Mouse (Mus musculus) testis, postnatal 14 days (tissue): Measurements from ENCODE around the gene Shisal2a.

Experiments used
- DNase-seq: peaks from one replicate; pipeline ENCODE4 v3.0.0; 2021; ENCODE audit warnings: low spot score

The Shisal2a gene

GRCm38 (mm10) chr4:108383183-108383714 lies at the start of gene Shisal2a:
Gene Shisal2a (minus strand): TSS chr4:108383349.
- DNase-seq, result peak; percentile 24

- DNase-seq, result no peak
Observed at GRCm38 (mm10) chr4:108431561-108431936, 48.4 kb upstream of the Shisal2a start.

DNA sequence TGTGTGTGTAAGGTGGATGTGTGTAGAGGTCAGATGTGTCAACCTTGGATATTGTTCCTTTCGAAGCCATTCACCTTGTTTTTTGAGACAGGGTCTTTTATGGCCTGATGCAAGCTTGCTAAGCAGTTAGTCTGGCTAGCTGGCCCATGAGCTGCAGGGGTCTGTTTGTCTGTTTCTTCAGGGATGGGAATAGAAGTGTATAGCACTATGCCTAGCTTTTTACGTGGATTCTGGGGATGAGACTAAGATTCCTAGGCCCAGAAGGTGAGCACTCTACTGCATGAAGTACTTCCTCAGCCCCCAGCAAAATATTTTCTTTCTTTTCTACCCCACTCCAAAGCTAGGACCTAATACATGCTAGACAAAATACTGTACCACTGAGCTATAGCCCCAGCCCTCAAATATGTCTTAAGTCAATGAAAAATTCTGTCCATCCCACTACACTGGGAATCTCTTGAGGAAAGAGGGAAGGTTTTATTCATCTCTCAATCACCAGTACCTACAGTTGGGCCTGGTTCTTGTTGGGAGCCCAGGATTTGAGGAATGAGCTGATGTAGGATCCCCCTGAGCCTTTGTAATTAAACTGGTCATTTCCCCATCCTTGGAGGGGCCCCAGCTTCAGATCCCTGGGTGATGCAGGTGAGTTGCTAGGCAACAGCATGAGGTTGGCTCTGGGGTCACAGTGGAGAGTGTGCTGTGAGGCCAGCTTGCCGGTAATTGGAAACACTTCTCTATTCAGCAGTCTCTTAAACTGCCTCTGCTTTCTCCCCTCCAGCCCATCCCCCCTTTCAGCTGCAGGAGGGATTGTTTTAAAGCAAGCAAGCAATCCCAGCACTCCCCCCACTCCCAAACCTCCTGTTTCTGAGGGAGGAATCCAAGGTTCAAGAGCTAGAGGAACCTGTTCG lies 47.8 kb upstream of the Shisal2a start:
- peak; percentile 30 for DNase-seq

GRCm38 (mm10) chr4:108428341-108428721 lies 45.2 kb upstream of the Shisal2a start:
- no peak for DNase-seq

DNA sequence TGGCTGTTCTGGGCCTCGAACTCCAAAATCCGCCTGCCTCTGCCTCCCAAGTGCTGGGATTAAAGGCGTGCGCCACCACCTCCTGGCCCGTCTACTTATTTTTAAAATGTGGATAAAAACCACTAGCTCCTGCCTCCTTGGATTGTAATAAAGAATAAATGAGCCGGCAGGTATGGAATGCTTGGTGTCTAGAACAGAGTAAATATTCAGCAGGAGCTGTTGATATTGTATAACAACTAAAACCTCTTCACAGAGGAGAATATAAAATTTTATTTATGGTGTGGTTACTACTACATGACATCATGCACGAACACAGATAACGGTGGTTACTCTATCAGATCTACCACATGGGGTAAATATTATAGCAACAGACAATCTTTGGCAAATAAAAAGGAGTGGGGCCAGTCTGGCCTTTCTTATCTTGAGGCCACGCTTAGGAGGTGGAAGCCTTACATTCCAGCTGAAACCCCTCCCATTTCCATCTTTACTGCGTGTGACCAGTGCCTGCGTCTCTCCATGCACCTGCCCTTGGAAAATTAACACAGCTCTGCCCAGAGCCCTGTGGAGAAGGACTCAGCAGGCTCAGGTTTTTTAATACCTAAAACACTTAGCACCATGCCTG lies 44.7 kb upstream of the Shisal2a start:
- no peak for DNase-seq

DNA sequence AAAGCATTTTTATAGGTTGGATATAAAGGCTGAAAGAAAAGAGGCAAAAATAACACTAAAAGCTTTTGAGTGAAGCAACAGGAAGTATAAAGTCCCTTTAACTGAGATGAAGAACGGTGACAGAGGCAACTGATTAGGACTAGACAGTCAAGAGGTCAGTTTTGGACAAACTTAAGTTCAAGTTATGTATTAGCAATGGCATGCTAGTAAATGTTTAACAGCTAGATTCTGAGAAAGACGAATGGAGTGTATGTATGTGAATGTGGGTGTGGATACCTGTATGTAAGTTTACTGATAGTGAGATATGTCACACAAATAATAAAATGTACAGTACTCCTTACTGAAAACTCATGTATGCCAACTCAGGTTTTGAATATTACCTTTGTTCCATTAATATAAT lies 41.4 kb upstream of the Shisal2a start:
- DNase-seq, result no peak

GRCm38 (mm10) chr4:108407621-108408020 lies 24.5 kb upstream of the Shisal2a start:
- no peak for DNase-seq

GRCm38 (mm10) chr4:108406861-108407401 lies 23.8 kb upstream of the Shisal2a start, which contains the start of gene Gpx7:
Gene Gpx7 (minus strand): TSS chr4:108406961.
- DNase-seq, result no peak

GRCm38 (mm10) chr4:108406138-108406860 lies 23.1 kb upstream of the Shisal2a start:
- DNase-seq, result peak; percentile 49

- DNase-seq, result no peak
Observed at GRCm38 (mm10) chr4:108405766-108406137, 22.6 kb upstream of the Shisal2a start.

DNA sequence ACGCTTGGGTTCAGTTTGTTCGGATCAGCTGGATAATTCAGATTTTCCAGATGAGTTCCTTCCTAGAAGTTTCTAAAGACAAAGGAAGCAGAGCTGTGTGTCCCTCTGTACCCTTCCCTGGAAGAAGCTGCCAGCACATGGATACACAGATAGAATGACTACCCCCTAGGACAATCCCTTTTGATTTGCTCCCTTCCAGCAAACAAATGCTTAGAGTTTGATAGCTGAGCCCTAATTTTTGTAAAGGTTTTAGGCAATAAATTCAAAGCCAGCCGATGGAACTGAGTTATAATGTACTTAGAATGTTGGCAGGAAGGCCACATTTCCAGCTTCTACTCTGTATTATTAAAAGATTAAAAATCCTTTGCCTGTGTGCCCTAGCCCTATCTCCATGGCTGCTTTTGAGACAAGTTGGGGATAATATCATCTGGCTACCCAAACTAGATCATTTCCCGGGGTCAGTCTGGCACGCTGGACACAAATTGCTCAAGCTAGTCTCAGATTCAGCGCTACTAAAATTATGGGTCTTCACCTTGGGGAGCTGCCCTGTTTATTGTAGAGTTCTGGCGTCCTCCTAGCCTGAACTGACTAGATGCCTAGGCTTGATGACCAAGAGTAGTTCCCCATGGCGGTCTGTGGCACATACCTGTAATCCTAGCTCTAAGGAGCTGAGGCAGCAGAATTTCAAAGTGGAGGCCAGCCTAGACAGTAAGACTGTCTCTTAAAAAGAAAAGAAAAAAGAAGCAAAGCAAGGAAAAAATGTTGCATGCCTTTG lies 20.9 kb upstream of the Shisal2a start:
- DNase-seq, result no peak

GRCm38 (mm10) chr4:108400395-108400794 lies 17.2 kb upstream of the Shisal2a start:
- no peak for DNase-seq

- DNase-seq, result no peak
Observed at GRCm38 (mm10) chr4:108394236-108394635, 11.1 kb upstream of the Shisal2a start.

GRCm38 (mm10) chr4:108392558-108392957 lies 9.4 kb upstream of the Shisal2a start:
- no peak for DNase-seq

DNA sequence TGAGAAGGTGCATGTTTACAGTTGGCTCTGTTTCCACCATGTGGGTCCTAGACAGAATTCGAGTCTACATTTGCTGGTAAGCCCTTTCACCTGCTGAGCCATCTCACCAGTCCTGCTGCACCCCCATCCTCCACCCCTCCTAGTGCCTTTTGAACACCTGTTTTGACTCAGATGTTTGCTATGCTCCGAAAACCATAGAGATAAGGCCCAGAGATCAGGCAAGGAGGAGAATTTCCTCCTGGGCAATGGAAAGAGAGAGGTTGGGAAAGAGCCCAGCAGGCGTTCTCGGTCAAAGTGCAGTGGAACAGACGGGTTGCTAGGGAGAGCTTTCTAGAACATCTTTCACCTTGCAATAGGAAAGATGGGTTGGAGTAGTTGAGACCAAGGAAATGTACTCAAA lies 8.0 kb upstream of the Shisal2a start:
- DNase-seq, result no peak

DNA sequence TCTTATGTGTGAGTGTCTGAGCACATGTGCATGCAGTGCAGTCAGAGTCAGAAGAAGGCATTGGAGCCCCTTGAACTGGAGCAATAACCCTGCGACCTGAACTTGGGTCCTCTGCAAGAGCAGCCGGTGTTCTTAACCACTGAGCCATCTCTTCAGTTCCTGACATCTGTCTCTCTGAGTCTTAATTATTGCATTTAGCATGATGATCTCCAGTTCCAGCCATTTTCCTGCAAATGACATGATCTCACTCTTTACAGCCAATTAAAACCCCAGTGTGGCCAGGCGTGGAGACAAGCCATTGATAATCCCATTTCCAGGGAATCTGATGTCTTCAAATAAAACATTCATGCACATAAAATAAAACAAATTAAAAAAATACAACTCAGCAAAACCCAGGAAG lies 5.6 kb upstream of the Shisal2a start:
- no peak for DNase-seq

DNA sequence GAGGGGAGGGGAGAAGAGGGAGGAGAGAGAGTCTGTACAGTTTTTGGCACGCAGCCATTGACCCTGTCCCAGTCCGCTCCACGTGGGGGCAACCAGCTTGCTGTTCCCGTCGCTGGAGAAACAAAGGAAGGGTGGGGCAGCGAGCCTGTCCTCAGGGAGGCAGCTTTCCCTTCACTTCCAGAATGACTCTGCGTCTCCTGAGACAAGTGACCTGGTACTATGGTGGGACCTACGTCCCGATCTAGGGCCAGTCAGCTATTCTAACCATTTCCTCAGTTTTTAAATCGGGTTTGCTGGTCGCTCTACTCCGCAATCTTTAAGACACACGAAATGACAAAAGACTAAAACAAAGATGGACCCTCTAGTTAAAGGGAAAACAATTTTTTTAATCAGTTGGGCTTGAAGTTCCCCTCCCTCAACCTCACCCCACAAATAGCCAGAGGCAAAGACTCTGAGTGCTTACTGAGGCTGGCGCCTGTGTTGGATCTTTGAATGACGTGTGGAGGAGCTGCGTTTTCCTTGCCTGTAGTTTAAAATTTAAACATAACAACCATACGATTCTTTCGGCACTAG lies 4.6 kb upstream of the Shisal2a start:
- peak; percentile 54 for DNase-seq

DNA sequence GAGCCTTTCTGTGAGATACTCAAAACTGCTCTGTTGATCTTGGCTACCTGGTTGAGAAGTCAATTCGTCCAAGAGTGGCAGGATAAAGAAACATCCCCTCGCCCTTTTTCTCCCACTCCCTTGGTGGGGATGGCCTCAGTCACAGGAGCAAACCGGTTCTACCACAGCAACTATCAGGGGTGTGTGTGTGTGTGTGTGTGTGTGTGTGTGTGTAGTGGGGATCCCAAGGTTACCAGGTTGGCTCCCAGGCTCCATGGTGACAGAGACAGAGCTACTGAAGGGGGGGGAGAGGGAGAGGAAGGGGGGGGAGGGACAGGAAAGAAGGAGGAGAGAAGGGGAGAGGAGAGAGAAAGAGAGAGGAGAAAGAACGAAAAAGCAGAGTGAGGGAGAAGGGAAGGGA lies 4.0 kb upstream of the Shisal2a start:
- DNase-seq, result no peak

- no peak for DNase-seq
Observed at GRCm38 (mm10) chr4:108386087-108386486, 2.9 kb upstream of the Shisal2a start.

GRCm38 (mm10) chr4:108380146-108380545 lies 3.0 kb downstream of the Shisal2a start:
- DNase-seq, result no peak

- no peak for DNase-seq
Observed at GRCm38 (mm10) chr4:108379476-108379875, 3.7 kb downstream of the Shisal2a start.
